Mouse (Mus musculus): Measurements from ENCODE around the gene Cdc27.
A peak's percentile ranks its signal among the peaks of the same experiment; 100 is the strongest.
"Not testable (repeated sequence)": the region's sequence is repeated elsewhere in the genome, so short reads cannot be mapped to it uniquely, and the experiment has no call there.

Gene Cdc27

DNA sequence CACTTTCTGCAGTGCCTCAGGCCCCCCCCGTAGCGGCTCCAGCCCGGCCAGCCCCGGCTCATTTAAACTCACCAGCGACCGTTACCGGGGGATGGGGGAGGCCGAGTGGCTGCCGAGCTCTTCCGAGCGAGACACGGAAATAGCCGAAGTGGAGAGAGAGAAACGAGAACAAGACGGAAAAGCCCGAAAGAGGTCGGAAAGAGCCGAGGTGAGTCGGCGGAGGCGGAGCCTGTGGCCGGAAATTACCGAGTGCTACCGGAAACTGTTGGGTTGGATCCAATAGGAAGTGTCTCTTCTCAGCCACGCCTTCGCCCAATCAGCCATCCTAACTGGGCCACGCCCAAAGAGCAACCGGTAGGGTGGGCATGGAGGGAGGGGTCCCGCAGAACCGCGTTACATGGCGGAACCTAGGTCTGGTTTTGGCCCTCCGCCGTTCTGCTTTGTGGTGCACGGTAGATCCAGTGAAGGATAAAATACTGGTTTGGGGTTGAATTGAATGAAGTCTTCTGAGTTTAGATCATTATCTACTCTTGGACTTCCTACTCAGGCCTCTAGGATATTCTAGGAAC, at the start of gene Cdc27, which contains the start of gene Myl4:
Gene Cdc27 (minus strand): TSS at position 215 of the 569 bp plus-strand sequence.
Gene Myl4 (plus strand): TSS at position 258 of the 569 bp plus-strand sequence.
- peak; percentile 99 for DNase-seq

DNA sequence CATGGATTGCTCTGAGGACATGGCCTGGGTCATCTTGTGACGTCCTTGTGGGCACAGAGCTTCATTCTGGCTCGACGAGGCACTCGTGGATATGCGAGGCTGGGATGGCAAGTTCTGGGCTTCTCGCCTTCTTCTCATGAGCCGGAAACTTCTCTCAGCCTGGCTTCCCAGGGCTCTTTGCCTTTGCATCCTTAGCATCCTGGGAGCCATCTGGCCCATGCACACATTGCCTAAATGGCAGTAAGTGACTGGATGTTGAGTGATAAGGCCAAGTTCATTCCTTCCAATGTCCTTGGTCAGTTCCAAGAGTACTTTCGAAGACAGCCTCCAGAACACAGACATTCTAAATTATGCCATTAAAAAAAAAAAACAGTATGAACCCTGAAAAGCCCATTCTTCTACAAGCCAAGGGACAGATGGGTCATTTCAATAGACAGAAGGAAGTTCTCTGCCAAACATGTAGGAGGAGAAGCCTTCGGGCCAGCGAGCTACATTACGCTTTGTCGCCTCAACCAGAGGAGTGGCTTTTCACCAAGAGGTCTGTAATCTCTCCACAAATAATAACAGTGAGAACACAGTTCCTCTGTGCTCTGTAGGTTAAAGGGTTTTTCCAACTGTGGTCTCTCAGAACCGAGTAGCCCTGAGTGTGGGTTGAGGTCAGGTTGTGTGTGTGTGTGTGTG, 49.0 kb upstream of the Cdc27 start:
- no peak for DNase-seq

DNA sequence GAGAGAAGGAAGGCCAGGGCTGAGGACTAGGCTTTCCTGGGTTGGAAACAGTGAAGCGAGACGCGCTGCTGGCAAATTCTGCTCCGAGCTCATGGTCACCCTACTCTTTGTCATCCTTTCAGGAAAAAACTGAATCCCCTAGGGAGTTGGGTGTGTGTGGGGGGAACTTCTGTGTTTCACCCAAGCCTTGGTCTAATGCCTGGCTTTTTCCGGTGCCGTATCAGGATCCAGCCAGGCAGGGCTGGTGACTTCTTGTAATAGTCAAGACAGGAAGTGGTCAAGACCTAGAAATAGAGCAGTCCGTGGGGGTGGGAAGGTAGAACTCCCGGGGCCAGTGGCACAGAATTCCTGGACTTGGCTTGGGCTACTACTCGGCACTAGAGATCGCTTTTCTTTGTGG, 45.9 kb upstream of the Cdc27 start:
- DNase-seq: no peak

DNA sequence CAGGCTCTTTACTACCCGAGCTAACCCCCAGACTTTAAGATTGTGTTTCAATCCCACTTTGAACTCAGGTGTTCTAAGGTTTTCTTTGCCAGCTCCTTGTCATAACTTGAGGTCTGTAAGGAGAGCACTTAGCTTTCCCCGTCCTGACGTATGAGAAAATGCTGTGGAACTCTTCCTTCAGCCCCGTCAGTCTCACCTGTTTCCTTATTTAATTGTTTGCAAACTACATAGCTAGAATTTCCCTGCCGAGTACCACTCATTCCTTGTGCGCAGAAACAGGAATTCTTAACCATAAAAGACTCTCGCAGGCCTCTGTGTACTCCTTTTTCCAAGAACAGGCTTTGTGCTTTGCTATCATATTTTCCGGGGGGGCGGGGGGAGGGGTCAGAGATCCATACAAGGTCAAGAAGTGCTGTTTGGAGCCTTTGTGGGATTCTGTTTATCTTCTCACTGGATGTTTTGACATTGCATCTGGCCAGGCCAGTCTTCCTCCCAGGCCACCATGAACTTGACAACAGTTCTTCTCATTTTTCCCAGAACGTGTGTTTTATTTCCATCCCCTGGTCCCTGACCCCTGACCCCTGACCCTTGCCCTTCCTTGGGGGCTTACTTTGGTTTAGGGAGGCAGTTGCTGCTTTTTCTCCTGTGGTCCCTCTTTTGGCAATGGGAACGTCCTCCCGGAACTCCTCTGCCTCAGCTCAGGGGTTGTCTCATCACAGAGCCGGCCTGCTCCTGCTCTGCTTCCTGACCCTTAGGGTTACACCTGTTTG, 41.8 kb upstream of the Cdc27 start:
- DNase-seq: no peak

DNA sequence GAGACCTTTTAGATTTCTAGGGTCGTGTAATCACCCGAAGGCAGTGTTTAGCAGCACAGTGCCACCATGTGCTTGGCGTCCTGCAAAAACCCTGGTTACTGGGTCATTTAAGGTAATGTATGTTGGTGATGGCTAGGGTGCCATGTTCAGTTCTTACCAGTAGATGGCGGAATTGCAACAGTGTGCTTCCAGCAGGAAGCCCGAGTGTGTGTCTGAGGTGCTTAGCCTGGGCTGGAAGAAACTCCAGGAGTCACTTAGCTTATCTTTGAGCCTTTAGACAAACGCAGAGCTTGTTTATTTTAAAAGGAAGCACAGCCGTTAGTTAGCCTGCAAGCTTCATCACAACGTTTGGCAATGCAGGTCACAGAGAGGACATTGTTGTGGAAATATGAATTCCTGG, 39.7 kb upstream of the Cdc27 start:
- peak; percentile 84 to 86 for DNase-seq

DNA sequence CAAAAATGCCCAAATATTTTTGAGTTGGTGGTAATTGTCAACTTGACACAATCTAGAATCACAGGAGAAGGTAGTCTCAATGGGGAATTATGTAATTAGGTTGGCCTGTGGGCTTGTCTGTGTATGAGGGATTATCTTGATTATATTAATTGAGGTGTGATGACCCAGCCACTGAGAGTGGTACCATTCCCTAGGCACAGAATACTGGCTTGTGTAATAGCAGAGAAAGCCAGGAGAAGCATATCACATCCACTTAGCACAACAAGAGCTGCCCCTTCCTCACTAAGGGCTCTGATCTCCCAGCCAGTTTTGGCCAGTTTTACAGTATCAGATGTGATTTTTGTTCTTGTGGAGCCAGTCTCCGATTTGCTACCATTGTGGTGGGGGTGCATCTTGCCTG, 39.1 kb upstream of the Cdc27 start:
- no peak for DNase-seq

DNA sequence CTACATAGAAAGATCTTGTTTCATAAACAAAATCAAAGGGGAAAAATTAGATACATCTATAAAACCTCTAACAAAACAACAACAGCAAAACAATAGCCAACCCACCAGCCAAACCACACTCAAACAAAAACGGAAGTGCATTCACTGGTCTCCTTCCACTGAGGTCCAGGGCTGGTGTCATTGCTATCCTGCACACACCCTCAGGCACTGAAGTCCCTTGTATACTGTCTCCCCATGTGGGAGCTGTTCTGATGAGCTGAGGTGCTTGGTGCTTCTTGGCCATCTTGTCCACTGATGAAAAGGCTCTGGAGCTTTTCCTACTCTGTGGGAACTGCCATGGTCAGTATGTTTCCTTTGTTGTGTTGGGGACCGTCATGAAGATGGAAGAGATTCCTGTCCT, 38.1 kb upstream of the Cdc27 start:
- DNase-seq: no peak

DNA sequence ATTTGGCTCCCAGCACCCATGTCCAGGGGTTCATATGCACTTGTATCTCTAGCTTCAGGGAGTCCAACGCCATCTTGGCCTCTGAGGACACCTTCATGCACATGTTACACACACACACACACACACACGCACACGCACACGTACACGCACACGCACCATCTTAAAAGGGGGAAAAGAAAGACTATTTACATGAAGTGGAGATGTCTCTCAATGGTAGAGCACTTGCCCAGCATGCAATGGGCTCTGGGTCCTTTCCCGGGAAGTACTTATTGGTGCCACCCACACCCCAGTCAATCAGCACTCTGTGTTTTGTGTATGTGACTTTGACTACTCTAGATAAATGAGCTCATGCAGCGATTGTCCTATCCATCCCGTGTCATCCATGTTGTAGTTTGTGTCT, 37.5 kb upstream of the Cdc27 start:
- DNase-seq: no peak

DNA sequence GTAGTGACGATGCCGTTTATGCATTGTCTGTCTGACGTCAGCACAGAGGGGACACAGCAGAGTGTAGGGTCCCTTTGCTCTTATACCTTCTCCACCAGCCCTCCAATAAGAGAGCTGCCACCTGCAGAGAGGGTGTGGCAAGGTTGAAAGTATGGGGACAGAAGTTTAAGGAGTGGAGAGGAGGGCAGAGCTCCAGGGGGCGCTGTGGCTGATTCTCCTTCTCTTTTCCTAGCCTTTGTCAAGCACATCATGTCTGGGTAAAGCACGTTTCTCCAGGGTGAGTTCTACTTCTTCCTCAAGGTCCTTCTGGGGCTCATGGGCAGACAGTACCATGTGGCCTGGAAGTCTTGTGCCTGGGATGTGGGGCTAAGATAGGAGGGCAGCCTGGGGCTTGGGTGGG, 35.1 kb upstream of the Cdc27 start:
- peak in 1 of 2 experiments; percentile 20 for DNase-seq

DNA sequence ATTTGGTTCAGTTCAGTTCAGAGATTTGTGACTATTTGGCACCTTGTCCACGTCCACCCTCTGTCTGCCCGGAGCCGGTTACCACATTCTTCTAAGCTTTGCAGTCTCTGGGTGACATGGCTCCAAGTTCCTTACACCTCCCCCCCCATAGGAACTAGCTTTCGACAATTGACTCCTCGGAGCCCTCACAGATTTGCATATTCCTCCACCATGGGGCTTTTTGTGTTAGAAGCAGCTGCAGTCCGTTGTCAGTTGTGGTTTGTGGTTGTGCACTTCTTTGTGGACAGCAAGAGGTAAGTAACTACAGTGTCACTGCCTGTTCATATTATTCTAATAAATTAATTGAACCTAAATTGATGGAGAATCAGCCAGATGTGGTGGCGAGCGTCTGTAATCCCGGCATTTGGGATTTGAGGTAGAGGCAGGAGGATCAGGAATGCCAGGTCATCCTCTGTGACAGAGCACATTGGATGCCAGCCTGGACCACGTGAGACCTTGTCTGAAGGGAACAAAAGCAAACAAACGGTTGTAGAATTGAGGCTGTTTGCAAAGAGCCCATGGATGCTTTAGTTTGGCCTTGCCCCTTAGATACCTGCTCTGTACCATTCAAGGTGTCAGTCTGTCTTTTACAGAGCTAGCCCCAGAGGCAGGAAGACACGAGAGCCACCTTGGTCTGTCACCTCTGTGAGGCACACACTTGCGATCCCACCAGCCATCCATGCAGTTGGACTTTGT, 32.4 kb upstream of the Cdc27 start:
- DNase-seq: peak; percentile 67 to 70

DNA sequence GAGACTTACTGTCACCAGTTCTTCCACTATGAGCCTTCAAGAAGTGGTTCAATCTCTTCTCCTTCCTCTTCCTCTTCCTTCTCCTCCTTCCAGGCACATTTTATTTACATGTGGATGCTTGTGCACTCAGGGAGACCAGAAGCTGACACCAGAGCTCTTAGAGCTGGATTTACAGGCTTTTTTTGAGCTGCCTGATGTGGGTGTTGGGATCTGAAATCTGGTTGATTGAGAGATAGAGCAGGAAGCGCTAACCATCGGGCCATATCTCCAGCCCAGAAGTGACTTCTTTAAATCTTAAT, 31.8 kb upstream of the Cdc27 start:
- DNase-seq: no peak

DNA sequence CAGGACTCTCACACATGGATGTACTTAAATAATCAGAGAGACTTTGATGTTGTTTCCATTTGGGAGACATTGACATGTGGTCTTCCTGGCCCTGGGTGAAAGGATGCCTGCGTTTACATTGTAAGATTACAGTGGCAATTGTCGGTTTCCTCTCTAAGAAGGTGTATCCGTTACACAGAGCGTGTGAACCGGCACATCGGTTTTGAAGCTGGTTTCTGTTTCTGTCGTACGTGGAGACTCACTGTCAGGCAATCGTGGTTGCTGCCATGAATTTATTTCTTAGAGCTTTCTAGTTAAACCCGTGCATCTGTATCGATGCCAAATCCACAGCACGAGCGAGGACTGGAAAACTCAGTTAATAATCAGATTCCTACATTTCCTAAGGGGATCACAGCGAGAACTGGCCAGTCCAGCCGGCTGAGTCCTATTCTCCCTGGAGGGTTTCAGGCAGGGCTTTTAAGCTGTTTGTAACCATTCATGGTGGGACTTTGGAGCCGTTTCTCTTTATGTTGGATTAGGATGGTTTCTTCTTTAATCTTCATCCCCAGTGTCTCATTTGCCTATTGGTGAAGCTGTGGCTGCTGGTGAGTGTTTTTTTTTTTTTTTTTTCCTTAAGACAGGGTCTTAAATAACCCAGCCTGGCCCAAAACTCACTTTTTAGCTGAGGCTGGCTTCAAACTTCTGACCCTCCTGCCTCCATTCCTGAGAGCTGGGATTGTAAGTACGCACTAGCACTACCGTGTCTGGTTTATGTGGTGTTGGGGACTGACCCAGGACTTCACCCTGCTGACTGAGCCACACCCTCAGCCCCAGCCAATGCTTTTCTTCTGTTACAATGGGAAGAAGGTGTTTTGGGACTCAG, 31.3 kb upstream of the Cdc27 start:
- DNase-seq: peak; percentile 69

DNA sequence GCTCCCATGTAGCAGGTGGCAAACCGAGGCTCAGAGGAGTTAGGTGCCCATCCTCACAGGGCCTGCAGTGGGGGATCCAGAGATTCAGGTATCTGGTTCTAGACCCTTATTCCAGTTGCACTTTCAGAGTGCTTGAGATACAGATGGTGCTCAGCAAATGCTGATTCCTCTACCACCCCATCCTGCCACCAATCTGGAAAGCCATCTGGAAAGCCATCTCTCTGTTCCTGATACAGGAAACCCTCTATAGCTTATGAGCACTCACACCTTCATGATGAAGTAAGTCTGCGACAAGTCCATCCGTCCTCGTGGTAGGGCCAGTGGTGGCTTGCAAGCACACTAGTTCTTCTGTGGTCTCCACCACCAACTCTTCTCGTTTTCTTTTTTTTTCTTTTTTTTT, 30.2 kb upstream of the Cdc27 start:
- DNase-seq: no peak

DNA sequence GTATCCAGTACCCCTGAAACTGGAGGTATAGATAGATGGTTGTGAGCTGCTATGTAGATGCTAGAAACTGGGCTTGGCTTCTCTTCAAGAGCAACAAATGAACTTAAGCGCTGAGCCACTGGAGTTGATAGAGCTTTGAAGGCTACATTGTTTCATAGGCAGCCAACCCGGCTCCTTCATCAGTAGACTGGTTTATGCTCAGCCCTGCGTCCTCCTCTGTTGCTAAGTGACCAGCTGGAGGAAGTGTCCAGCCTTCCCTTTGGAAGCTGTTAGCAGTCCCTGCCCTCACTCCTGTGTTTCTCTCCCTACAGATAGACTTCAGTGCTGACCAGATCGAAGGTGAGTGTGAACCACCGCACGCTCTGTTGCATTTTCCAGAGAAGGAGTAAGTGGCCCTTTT, 29.7 kb upstream of the Cdc27 start:
- DNase-seq: no peak

DNA sequence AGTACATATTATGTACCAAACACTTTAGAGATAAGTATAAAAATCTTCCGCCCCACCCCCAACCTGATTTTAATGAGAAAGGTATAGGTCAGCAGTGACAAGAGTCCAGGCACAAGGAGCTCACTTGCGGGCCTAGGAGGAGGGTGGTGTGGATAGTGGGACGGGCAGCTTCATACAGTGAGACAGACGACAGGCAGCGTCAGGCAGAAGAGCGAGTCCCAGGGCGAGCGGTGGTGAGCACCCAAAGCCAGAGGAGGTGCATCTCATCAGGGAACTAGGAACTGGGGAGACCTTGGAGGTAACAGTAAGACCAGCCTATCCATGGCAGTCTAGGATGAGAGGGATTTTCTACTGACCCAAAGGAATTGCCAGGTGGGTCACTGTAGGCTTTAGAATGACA, 29.2 kb upstream of the Cdc27 start:
- no peak for DNase-seq

DNA sequence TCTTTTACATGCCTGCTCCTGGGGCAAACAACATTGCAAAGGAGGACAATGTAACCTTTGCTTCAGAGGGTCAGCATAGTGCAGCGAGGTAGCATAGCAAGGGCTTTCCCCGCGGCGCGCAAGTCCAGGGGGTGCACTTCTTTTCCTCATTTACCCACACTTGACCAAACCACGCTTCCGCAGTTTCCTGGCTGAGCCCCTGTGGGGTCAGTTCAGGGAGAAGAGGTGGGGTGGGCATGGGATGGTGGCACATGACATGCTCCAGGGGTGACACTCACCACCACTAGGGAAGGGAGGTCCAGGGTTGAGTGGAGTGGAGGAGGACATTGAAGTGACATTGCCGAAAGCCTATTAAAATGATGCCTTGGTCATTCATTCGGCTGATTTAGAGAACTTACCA, 28.7 kb upstream of the Cdc27 start:
- no peak for DNase-seq

DNA sequence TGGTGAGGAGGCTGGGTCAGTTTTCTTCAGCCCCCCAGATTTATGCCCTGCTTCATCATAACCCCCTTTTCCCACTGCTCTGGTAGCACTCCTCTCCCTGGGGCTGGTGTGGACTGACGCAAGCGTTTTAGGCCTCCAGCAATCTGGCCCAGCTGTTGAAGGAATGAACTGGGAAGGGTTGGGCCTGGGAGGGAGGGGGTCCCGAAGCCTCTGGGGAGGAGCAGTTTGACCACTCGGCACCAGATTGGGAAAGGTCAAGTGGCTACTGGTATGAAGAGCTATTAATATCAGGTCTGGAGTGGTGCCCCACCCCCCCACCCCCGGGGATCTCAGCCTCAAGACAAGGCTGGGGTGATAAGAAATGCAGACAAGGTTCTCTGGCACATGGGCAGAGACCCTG, 27.7 kb upstream of the Cdc27 start:
- DNase-seq: no peak

DNA sequence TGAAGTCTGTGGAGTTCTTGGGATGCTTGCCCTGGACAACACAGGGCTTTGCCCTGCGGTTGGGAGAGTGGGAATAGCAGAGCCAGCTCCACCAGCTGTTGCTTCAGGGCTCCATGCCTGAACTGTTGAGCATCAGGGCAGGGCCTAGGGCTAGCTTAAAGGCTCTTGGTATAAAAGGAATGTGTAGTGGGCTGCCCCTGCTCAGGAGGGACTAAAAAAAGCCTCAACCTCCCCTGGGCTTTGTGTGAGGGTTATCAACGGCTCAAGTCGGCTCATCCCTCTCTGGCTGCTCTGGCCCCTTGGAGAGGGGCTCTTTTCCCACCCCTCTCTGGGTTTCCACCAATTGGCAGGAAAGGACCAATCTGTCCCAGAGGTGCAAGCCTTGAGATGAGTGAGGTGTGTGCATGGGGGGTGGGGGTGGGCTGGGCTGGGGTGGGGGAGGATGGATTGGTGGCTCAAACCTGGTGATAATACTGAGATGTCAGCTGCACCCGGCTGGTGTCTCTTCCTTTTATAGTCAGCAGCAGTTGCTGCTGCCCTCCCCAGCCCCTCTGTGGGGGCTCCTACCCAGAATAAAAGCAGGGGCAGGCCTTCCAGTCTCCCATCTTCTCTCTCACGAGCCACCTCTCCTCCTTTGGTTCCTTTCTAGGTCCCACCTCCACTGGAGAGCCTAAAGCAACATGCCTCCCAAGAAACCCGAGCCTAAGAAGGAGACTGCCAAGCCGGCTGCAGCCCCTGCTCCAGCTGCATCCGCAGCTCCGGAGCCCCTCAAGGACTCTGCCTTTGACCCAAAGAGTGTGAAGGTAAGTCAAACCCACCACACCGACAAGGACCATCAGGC, 26.6 kb upstream of the Cdc27 start:
- DNase-seq: no peak

DNA sequence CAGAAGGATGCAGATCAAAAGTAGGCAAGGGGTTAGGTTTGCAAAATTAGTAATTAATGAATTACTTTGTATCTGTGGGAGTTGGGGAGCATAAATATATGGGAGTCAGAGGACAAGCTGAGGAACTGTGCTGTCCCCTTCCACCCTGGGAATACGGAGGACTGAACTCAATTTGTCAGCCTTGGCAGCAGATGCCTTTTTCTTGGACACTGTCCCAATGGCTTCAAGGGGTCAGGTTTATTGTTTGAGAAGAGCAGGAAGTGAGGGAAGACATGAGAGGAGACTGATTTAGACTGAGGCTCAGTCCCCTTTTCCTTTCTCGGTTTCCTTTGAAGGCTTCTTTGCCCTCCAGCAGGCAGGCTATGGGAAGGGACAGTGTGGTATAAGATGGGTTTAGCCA, 22.1 kb upstream of the Cdc27 start:
- no peak for DNase-seq

DNA sequence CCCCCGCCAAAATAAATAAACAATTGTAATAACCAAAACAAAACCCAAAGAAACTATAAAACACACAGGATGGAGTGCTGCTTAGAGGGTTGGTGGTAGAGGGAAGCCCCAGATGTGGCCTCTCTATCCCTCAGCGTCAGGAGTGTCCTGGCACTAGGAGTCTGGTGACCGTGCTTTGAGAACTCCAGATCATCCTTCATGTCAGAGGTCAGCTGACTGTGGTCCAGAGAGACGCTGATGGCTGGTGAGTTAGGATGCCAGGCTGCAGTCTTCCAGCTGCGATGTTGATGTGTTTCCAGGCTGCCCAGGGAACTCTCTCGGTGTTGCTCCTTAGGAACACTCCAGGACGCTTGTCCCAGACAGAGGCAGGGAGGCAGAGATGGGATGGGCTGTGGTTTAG, 21.7 kb upstream of the Cdc27 start:
- DNase-seq: no peak

DNA sequence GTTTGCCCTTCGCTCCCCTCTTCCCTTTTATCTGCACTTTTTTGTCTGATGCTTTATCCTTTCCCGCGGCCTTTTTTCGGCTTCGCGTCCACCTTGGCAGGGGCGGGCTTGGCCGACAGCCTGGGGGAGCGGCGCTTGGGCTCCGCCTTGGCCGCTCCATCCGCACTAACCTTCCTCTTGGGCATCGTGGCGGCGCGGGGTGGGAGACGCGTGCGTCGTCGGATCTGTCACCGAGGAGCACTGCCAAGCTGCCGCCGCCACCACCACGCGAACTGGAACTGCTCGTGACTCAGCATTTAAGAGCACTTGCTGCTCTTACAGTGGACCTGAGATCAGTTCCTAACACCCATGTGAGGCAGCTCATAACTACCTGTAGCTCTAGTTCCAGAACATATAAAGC, 21.0 kb upstream of the Cdc27 start:
- peak; percentile 20 to 37 for DNase-seq

DNA sequence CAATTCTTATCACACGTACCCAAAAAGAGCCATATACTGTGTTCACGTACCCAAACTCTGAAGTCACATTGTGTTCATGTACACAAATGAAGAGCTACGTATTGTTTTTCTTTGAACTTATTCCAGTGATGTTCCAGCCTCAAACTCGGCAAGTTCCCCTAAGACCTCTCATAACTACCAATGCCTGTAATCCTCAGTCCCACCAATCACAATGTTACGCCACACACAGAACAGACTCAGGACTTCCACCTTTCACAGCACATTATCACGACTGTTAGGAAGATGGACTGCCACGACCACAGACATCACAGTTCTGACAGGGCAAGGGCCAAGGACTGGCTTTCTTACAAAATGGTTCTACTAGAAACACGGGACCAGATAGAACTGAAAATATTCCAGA, 20.1 kb upstream of the Cdc27 start:
- DNase-seq: not testable (repeated sequence)

Data from B cell, adult 2 months (primary cell).